Mouse (Mus musculus) spleen, embryonic (tissue): ENCODE data around the gene Izumo4.

Source experiments
- CTCF ChIA-PET: fragments of 350-600 bp; sonication (Branson Sonifier 250); formaldehyde crosslinking; loops from one replicate; lab custom pipeline; 2022; lab: Charles Lee

The Izumo4 gene

GRCm38 (mm10) chr10:80682003-80682402 lies 20.0 kb upstream of the Izumo4 start:
- CTCF ChIA-PET, result interaction anchor here (1.3 to 1.5 kb wide), 3 partner anchors 11 to 14 kb away, joined by 3 to 4 read pairs (median 3); no protein-coding TSS in a partner anchor

DNA sequence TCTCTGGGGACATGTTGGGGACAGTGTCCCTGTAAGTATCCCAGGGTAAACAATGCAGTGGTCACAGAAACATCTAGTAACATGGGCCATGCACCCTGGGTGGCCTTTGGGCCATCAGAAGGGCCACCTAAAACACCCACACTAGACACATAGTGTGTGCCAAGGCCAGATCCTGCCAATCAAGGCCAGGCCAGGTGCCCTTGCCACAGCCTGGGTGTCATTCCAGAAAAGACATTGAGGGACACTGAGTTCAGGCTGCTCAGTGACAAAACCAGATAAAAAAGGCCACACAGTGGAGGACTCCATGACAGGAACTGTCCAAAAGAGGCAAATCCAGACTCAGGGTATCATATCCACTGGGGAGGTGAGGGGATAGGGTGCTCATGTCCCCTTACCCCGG lies 18.3 kb upstream of the Izumo4 start:
- CTCF ChIA-PET, result no interaction called here

GRCm38 (mm10) chr10:80684214-80684613 lies 17.8 kb upstream of the Izumo4 start:
- CTCF ChIA-PET, result interaction anchor here (0.6 kb wide), 2 partner anchors 39 to 68 kb away, joined by 3 read pairs; no protein-coding TSS in a partner anchor

DNA sequence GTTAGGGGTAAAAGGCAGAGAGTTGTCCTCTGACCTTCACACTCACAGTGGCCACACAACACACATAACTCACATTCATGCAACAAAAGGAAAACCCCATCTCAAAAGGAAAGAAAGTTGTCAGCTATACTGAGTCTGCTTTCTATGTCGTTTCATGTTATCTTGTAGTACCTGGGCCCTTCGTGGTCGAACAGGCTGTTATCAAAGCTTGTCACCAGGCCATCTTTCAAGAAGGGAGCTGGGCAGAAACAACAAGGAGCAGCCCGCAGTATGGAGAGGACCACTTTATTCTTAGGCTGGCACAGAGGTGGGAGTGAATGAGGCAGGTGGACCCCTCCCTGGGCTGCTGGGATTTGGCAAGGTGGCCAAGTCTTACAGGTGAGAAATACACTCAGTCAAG lies 17.0 kb upstream of the Izumo4 start:
- CTCF ChIA-PET, result no interaction called here

DNA sequence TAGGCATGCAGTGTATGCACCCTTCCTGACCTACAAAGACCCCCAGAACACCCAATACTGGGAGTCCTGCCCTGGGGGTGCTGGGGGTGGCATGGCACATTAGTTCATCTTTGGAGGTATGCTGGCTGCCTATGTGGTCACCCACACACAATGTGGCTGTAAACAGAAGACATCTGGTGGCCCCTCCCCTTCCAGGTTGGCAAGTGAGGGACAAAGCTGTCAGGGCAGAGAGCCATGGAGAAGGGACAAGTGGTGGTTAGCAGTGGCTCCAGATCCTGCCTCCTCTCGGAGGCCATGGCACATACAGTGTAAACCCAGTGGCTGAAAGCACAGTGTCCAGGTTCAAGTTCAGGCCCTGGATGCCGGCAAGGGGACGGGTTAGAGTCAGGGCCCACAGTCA lies 15.4 kb upstream of the Izumo4 start:
- CTCF ChIA-PET, result interaction anchor here (1.5 kb wide), 1 partner anchor 10 kb away, joined by 6 read pairs; no protein-coding TSS in a partner anchor

- CTCF ChIA-PET, result interaction anchor here (1.5 kb wide), 1 partner anchor 8 kb away, joined by 6 read pairs; no protein-coding TSS in a partner anchor
These were observed 14.1 kb upstream of the Izumo4 start for GRCm38 (mm10) chr10:80687850-80688249.

GRCm38 (mm10) chr10:80692249-80693165 lies 9.5 kb upstream of the Izumo4 start:
- CTCF ChIA-PET, result interaction anchor here (1.0 to 1.5 kb wide), 4 partner anchors 11 to 125 kb away, joined by 3 to 9 read pairs (median 4); partner anchors contain the start of gene Mknk2

DNA sequence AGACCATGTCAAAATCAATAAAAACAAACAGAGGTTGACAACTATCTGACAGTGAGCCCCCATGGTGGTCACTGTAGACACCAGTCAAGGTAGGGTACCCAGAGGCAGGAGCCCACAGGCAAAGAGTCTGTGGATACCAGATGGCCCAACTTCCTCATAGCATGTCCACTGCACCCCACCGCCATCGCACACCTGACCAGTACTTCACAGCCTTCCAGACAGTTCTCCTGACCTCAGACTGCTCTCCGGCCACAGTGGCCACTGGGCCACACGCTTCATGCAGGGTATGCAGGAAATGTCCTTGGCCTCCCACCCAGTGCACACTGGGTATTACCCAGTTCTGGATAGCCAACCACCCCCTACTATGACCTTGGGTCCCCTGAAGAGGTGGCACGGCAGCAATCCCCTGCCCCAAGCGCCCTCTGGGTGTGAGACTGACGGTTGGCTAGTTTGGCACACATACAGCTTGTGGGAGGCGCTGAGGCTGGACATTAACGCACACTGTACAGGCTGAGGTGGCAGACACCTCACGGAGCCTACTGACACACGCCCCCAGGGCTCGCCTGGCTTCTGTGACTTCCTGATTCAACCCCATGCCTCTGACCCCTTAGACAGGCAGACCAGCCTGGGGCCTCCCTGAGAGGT lies 8.5 kb upstream of the Izumo4 start:
- CTCF ChIA-PET, result interaction anchor here (0.6 kb wide), 1 partner anchor 29 kb away, joined by 9 read pairs; no protein-coding TSS in a partner anchor

GRCm38 (mm10) chr10:80694159-80694938 lies 7.6 kb upstream of the Izumo4 start:
- CTCF ChIA-PET, result interaction anchor here (0.6 kb wide), 1 partner anchor 10 kb away, joined by 6 read pairs; no protein-coding TSS in a partner anchor

DNA sequence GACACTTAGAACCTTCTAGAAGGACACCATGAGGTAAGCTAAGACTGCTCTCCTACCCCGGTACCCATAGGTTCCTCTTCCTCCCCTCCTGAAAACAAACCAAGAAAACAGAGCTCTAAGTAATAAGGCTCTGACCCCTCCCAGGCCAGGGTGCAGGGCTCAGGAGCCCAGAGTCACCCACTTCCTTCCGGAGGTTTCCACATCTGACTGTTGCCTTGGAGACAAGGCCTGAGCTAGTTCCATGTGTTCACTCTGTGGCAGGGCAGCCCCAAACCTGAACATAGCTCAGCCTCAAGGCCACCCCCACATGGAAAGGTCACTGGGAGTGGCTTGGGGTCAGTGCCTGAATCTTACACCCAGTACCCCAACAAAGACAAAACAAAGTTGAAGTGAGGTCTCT lies 6.8 kb upstream of the Izumo4 start:
- CTCF ChIA-PET, result interaction anchor here (0.6 kb wide), 1 partner anchor 58 kb away, joined by 4 read pairs; no protein-coding TSS in a partner anchor

GRCm38 (mm10) chr10:80695801-80696501 lies 6.0 kb upstream of the Izumo4 start:
- CTCF ChIA-PET, result interaction anchor here (0.5 to 0.9 kb wide), 3 partner anchors 9 to 319 kb away, joined by 3 to 6 read pairs (median 4); no protein-coding TSS in a partner anchor

GRCm38 (mm10) chr10:80696502-80697392 lies 5.2 kb upstream of the Izumo4 start:
- CTCF ChIA-PET, result interaction anchor here (0.5 to 0.9 kb wide), 2 partner anchors 10 to 318 kb away, joined by 3 to 6 read pairs; no protein-coding TSS in a partner anchor

DNA sequence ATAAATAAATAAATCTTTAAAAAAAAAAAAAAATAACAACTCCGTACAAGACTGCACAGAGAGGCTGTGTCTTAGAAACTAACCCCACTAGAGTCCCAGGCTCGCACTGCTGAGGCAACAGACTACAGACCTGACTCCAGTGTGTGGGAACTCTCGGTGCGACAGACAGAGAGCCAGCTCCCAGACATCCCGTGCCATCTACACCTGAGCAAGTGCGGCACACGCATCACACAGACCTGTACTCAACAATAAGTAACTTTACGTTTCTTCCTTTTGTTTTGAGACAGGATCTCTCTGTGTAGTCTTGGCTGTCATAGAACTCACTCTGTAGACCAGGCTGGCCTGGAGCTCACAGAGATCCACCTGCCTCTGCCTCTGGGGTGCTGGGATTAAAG lies 4.6 kb upstream of the Izumo4 start:
- CTCF ChIA-PET, result no interaction called here

- CTCF ChIA-PET, result no interaction called here
These were observed 4.2 kb upstream of the Izumo4 start for GRCm38 (mm10) chr10:80697812-80698211.

- CTCF ChIA-PET, result no interaction called here
These were observed 3.4 kb upstream of the Izumo4 start for GRCm38 (mm10) chr10:80698605-80699004.

- CTCF ChIA-PET, result interaction anchor here (0.5 kb wide), 1 partner anchor 133 kb away, joined by 3 read pairs; no protein-coding TSS in a partner anchor
These were observed 1.9 kb upstream of the Izumo4 start for GRCm38 (mm10) chr10:80700038-80700504.

DNA sequence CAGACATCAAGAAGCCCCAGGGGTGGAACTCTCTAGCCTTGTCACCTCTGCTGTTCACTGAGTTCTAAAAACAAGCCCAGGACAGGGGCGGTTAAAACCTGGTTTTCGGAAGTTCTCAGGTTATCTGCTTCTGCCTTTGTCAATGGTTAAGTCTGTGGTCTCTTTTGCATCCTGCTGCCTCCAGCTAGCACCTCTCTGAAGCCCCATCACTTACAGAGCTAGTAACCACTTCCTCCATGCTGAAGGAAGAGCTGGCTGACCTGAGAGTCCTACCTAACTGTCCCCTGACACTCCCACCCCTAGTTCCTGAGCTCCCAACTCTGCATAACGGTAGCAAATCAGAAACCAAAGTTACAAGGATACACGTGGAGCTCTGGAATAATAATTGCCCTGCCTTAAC lies 1.3 kb upstream of the Izumo4 start:
- CTCF ChIA-PET, result interaction anchor here (0.6 kb wide), 1 partner anchor 123 kb away, joined by 3 read pairs; no protein-coding TSS in a partner anchor

DNA sequence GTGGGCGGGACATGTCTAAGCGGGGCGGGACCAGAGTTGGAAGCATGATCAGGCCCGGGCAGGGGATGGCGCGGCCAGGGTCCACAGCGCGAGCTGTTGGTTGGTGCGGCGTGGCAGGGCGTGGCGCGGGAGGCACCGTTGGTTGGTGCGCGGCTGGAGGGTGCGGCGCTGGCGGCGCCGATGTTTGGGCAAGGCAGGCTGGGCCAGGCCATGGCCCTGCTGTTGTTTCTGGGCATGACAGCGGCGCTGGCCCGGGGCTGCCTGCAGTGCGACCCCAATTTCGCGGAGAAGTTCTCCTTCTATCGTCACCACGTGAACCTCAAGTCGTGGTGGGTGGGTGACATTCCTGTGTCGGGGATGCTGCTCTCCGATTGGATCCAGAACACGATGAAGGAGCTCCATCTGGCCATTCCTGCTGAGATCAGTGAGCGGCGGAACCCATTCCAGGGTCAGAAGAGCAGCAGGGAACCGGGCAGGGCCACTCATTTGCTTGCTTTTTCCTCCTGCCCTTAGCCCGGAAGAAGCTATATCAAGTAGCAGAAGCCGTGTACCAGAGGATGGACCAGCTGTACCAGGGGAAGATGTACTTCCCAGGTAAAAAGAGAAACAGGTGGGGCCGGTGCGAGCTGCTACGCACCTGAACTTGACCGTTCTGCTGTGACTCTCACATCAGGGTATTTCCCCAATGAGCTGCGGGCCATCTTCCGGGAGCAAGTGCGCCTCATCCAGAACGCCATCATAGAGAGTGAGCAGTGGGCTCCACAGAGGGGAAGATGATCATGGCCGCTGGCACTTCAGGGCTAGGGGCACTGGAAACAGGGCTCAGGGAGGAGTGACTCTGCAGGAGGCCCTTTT lies 779 bp downstream of the Izumo4 start:
- CTCF ChIA-PET, result interaction anchor here (0.6 to 1.3 kb wide), 3 partner anchors 10 to 259 kb away, joined by 3 to 4 read pairs (median 3); no protein-coding TSS in a partner anchor
